Mouse (Mus musculus) bone marrow, adult 2 months (tissue): ENCODE measurements around the gene Cacng2. TPM values are rescaled to one million over a fixed set of nuclear protein-coding genes. Genes with fewer than 3 reads are reported as not detected.

ENCODE experiments used
- H3K27ac ChIP-seq: fragments of 200-500 bp; 2 replicates; pipeline ENCODE4 v1.5.1; 2012; ENCODE audit warnings: low read depth, mild to moderate bottlenecking, control low read depth, inconsistent platforms, low read length; ENCODE audit not compliant: control insufficient read depth, poor library complexity, insufficient read depth
- H3K4me1 ChIP-seq: fragments of 200-500 bp; 2 replicates; pipeline ENCODE4 v1.6.1; 2011; ENCODE audit warnings: low read length; ENCODE audit not compliant: control insufficient read depth, insufficient read depth
- H3K4me3 ChIP-seq: fragments of 200-500 bp; replicated peaks from 2 replicates; pipeline ENCODE3; 2011; ENCODE audit warnings: mild to moderate bottlenecking, low read depth, low read length, control low read depth; ENCODE audit not compliant: control insufficient read depth
- CTCF ChIP-seq: fragments of 200-500 bp; IDR thresholded peaks from 2 replicates; pipeline ENCODE4 v1.5.1; 2011; ENCODE audit warnings: low read length, control low read depth; ENCODE audit not compliant: control insufficient read depth, insufficient read depth
- POLR2A ChIP-seq: fragments of 200-500 bp; IDR thresholded peaks from 2 replicates; pipeline ENCODE4 v1.6.1; 2011; ENCODE audit warnings: low read depth, mild to moderate bottlenecking, control low read depth, low read length, borderline replicate concordance; ENCODE audit not compliant: control insufficient read depth
- WGBS: fragments of 180-500 bp; shearing (Covaris S2); methylation state at CpG from one replicate; pipeline ENCODE4 v1.1.7; 2018; 5-methylcytosine and 5-hydroxymethylcytosine counted together
- polyA plus RNA-seq: library from polyadenylated mRNA; stranded (reverse); fragments of >200 nt; gene quantifications from 2 replicates; pipeline ENCODE4 v1.2.4, GENCODE M21; 2011; ENCODE audit warnings: low replicate concordance; ENCODE audit not compliant: missing spikeins, insufficient read depth, insufficient read length

Gene Cacng2
- polyA plus RNA-seq, 1 experiment = 0.27 TPM

- TF ChIP-seq POLR2A = no peak
- TF ChIP-seq CTCF = no peak
- H3K4me1 ChIP-seq = no peaks in the 10 kb centered on the region
- 85% methylated on average over 10 of the region's 10 CpGs for WGBS
- no peak overlapping the region for H3K27ac ChIP-seq
- no peak overlapping the region for H3K4me3 ChIP-seq
These were observed 2.9 kb downstream of the Cacng2 start for GRCm38 (mm10) chr15:78116936-78117335.

- no peak for TF ChIP-seq POLR2A
- TF ChIP-seq CTCF = no peak
- whole genome bisulfite sequencing = 71% methylated on average over 10 of the region's 10 CpGs
- Histone ChIP-seq H3K4me3 (no peak overlapping the region), H3K4me1 (no peaks in the 10 kb centered on the region), H3K27ac (no peak overlapping the region)
These were observed 3.6 kb downstream of the Cacng2 start for GRCm38 (mm10) chr15:78116244-78116643.

GRCm38 (mm10) chr15:78099516-78099915 lies 20.3 kb downstream of the Cacng2 start:
- Histone ChIP-seq H3K4me1 (no peaks in the 10 kb centered on the region), H3K27ac (no peak overlapping the region), H3K4me3 (no peak overlapping the region)
- 46% methylated on average over 5 of the region's 5 CpGs for WGBS
- TF ChIP-seq CTCF = no peak

- 85% methylated on average over 16 of the region's 16 CpGs for WGBS
- no peak overlapping the region for H3K4me3 ChIP-seq
- H3K4me1 ChIP-seq = no peaks in the 10 kb centered on the region
- TF ChIP-seq POLR2A = no peak
- no peak for TF ChIP-seq CTCF
- H3K27ac ChIP-seq = no peak overlapping the region
These were observed 23.8 kb downstream of the Cacng2 start for GRCm38 (mm10) chr15:78096004-78096403.

- 74% methylated on average over 5 of the region's 5 CpGs for WGBS
These were observed 26.2 kb downstream of the Cacng2 start for GRCm38 (mm10) chr15:78093597-78093996.

GRCm38 (mm10) chr15:78082841-78083572 lies 36.8 kb downstream of the Cacng2 start:
- Histone ChIP-seq H3K27ac (no peak overlapping the region), H3K4me1 (no peaks in the 10 kb centered on the region), H3K4me3 (no peak overlapping the region)
- WGBS = 66% methylated on average over 13 of the region's 13 CpGs
- TF ChIP-seq CTCF (no peak), POLR2A (no peak)

More at GRCm38 (mm10) chr15:78093597-78093996, 26.2 kb downstream of the Cacng2 start:
- no peak for TF ChIP-seq POLR2A
- no peak for TF ChIP-seq CTCF
- H3K4me1 ChIP-seq = no peaks in the 10 kb centered on the region; the same call in 1 of the 2 replicates
- H3K27ac ChIP-seq = no peak overlapping the region
- H3K4me3 ChIP-seq = no peak overlapping the region

GRCm38 (mm10) chr15:78082149-78082548 lies 37.7 kb downstream of the Cacng2 start:
- H3K4me1 ChIP-seq = no peaks in the 10 kb centered on the region
- H3K27ac ChIP-seq = no peak overlapping the region
- WGBS = 67% methylated on average over 8 of the region's 8 CpGs
- TF ChIP-seq CTCF = no peak
- no peak for TF ChIP-seq POLR2A
- H3K4me3 ChIP-seq = no peak overlapping the region

- Histone ChIP-seq H3K4me3 (no peak overlapping the region), H3K27ac (no peak overlapping the region), H3K4me1 (no peaks in the 10 kb centered on the region)
- 84% methylated on average over 7 of the region's 7 CpGs for WGBS
- TF ChIP-seq POLR2A (no peak), CTCF (no peak)
These were observed 38.4 kb downstream of the Cacng2 start for GRCm38 (mm10) chr15:78081384-78081783.

GRCm38 (mm10) chr15:78080326-78080725 lies 39.5 kb downstream of the Cacng2 start:
- TF ChIP-seq CTCF (no peak), POLR2A (no peak)
- Histone ChIP-seq H3K4me1 (no peaks in the 10 kb centered on the region), H3K4me3 (no peak overlapping the region), H3K27ac (no peak overlapping the region)
- WGBS = 72% methylated on average over 4 of the region's 4 CpGs
